Mouse (Mus musculus): ENCODE results near the gene Slc47a2. TPM values are rescaled to one million over a fixed set of nuclear protein-coding genes. Genes with fewer than 3 reads are reported as not detected.

Gene Slc47a2
- 0.05 TPM in 1 of 2 replicates, not detected in the other for polyA plus RNA-seq (2012; rRNA removed)

GRCm38 (mm10) chr11:61342505-61343420 lies at the start of gene Slc47a2:
Slc47a2 (minus strand) TSS chr11:61342860.

GRCm38 (mm10) chr11:61377881-61378613 lies 35.4 kb upstream of the Slc47a2 start, which contains the start of gene Slc47a1:
Slc47a1 (minus strand) TSS chr11:61378345.

GRCm38 (mm10) chr11:61266551-61267533 lies 75.8 kb downstream of the Slc47a2 start, which contains the start of gene Aldh3a2:
Aldh3a2 (minus strand) TSS chr11:61267464.

Other genes starting within 250 kb of the Slc47a2 start
- gene Tnfrsf13b, start 216.1 kb downstream of the Slc47a2 start, polyA plus RNA-seq (2012; rRNA removed), result 1.8 and 2.2 TPM in 2 replicates
- gene Usp22, start 167.8 kb downstream of the Slc47a2 start, polyA plus RNA-seq (2012; rRNA removed), result 144 and 166 TPM in 2 replicates
- gene Aldh3a1, start 135.3 kb downstream of the Slc47a2 start, polyA plus RNA-seq (2012; rRNA removed), result 0.04 TPM in 1 of 2 replicates, not detected in the other
- gene Aldh3a2, start 75.4 kb downstream of the Slc47a2 start, polyA plus RNA-seq (2012; rRNA removed), result 23.3 and 24.9 TPM in 2 replicates
- gene Slc47a1, start 35.5 kb upstream of the Slc47a2 start, polyA plus RNA-seq (2012; rRNA removed), result 0.37 and 0.77 TPM in 2 replicates
- 5.4 and 6.8 TPM in 2 replicates for gene Rnf112, start 111.3 kb upstream of the Slc47a2 start, polyA plus RNA-seq (2012; rRNA removed)
- gene Mfap4, start 142.6 kb upstream of the Slc47a2 start, polyA plus RNA-seq (2012; rRNA removed), result 65.6 and 232 TPM in 2 replicates
- gene Mapk7, start 151.5 kb upstream of the Slc47a2 start, polyA plus RNA-seq (2012; rRNA removed), result 96.4 and 120 TPM in 2 replicates
- 48.2 and 53.7 TPM in 2 replicates for gene B9d1, start 162.3 kb upstream of the Slc47a2 start, polyA plus RNA-seq (2012; rRNA removed)
- 25.4 and 27.5 TPM in 2 replicates for gene Epn2, start 236.8 kb upstream of the Slc47a2 start, polyA plus RNA-seq (2012; rRNA removed)